Mouse (Mus musculus) C2C12 (cell line): ENCODE data around the gene Phactr1. TPM values are rescaled to one million over a fixed set of nuclear protein-coding genes. Genes with fewer than 3 reads are reported as not detected.
A peak's percentile ranks its signal among the peaks of the same experiment; 100 is the strongest.

ENCODE experiments used
- H3K27me3 ChIP-seq: one replicate; pipeline ENCODE4 v1.6.1; 2011; ENCODE audit not compliant: control insufficient read depth, insufficient read depth, insufficient read length
- H3K36me3 ChIP-seq: one replicate; pipeline ENCODE4 v1.6.1; 2011; ENCODE audit not compliant: control insufficient read depth, insufficient read depth
- H3K4me3 ChIP-seq: one replicate; pipeline ENCODE4 v1.5.1; 2011; ENCODE audit warnings: mild to moderate bottlenecking, control low read depth; ENCODE audit not compliant: poor library complexity, insufficient read depth, severe bottlenecking
- H3K79me2 ChIP-seq: one replicate; pipeline ENCODE4 v1.6.1; 2011; ENCODE audit not compliant: control insufficient read depth, insufficient read depth
- H3K79me3 ChIP-seq: one replicate; pipeline ENCODE4 v1.6.1; 2011; ENCODE audit warnings: low read depth, control low read depth
- H3ac ChIP-seq: one replicate; pipeline ENCODE3; 2011; ENCODE audit warnings: low read depth; ENCODE audit not compliant: control insufficient read depth, insufficient read length
- CEBPB ChIP-seq: IDR thresholded peaks from one replicate; pipeline ENCODE4 v1.6.1; 2011; ENCODE audit warnings: low read depth, mild to moderate bottlenecking, control low read depth, moderate library complexity
- CTCF ChIP-seq: IDR thresholded peaks from one replicate; pipeline ENCODE4 v1.5.1; 2011; ENCODE audit not compliant: control insufficient read depth, insufficient read depth, insufficient read length
- FOSL1 ChIP-seq: IDR thresholded peaks from one replicate; pipeline ENCODE4 v1.8.0; 2011; ENCODE audit warnings: mild to moderate bottlenecking, low read length; ENCODE audit not compliant: poor library complexity, insufficient read depth, severe bottlenecking
- MAX ChIP-seq: IDR thresholded peaks from one replicate; pipeline ENCODE4 v1.6.1; 2011; ENCODE audit warnings: mild to moderate bottlenecking, control low read depth
- MYOD1 ChIP-seq: IDR thresholded peaks from one replicate; pipeline ENCODE4 v1.6.1; 2011; ENCODE audit warnings: low read depth; ENCODE audit not compliant: control insufficient read depth, insufficient read length
- MYOG ChIP-seq: IDR thresholded peaks from one replicate; pipeline ENCODE4 v1.6.1; 2011; ENCODE audit not compliant: control insufficient read depth, insufficient read length; ENCODE audit errors: extremely low read depth
- USF1 ChIP-seq: IDR thresholded peaks from one replicate; pipeline ENCODE4 v1.6.1; 2011; ENCODE audit warnings: low read depth, mild to moderate bottlenecking, control low read depth, moderate library complexity
- polyA plus RNA-seq: library from polyadenylated mRNA; unstranded; fragments of >200 nt; fragmentation: generic; extraction: Trizol; gene quantifications from one replicate; pipeline ENCODE4 v1.2.1, GENCODE M21; 2012; ENCODE audit warnings: missing spikeins

The Phactr1 gene
- polyA plus RNA-seq, 1 experiment, result 0.05 TPM

DNA sequence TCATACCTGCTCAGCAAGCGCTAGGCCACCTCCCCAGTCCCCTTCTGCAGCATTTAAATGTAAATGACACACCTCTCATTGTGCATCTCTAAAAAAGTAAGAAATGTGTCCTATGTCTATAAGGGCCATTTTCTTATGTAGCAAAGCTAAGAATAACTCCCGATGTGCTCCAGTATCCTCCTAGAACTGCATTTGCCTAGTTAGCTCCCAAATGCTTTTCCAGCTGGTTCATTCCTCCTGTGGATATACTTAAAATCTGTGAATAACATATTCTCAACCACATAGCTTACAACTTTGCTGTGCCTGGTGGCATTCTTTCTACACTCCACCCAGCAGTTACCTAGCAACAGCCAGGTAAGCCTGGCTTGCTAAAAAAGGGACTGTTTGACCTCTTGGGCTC lies 349.8 kb downstream of the Phactr1 start:
- Histone ChIP-seq H3K4me3 (no peak overlapping the region), H3K79me2 (no peaks in the 10 kb centered on the region), H3K79me3 (no peaks in the 10 kb centered on the region), H3K27me3 (no peaks in the 10 kb centered on the region), H3K36me3 (no peaks in the 10 kb centered on the region), H3ac (no peak overlapping the region)
- no peak for TF ChIP-seq MYOG

DNA sequence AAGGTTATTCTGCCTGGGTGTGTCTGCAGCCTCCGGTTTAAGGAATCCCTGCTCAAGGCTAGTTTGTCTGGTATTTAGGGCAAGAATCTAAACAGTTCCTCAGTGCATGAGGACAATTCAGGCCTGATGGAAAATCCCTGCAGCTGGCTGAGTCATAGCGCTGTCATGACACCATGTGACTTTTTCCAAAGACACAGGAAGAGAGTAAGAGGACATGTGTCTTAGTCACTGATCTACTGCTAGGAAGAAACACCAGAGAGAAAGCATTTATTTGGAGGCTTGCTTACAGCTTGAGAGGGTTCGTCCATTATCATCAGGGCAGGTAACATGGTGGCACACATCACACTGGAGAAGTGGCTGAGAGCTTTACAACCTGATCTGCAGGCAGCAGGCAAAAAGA lies 352.0 kb downstream of the Phactr1 start:
- Histone ChIP-seq H3K4me3 (no peak overlapping the region), H3K79me2 (no peaks in the 10 kb centered on the region), H3K27me3 (no peaks in the 10 kb centered on the region)

DNA sequence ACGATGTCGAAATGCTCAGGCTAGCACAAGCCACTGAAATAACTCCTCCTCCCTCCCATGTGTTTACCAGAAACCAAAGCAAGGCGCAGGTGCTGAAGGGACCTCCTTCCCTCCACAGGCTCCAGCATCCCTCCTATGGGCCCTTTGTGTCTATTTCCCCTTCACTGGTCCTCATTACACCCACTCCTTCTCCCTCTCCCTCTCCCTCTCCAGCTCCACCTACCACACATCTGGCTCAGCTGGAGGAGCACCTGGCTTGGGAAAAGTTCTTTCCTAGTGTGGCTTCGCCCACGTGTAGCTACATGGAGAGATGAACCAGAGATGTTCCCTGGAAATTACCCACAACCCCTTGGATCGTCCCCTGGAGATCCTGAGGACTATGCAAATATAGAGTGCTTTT lies 356.1 kb downstream of the Phactr1 start:
- H3K79me3 ChIP-seq, result no peaks in the 10 kb centered on the region
- TF ChIP-seq MYOD1 (no peak), MYOG (no peak), MAX (no peak), CTCF (no peak), FOSL1 (no peak), CEBPB (no peak), USF1 (no peak)
- no peak overlapping the region for H3K4me3 ChIP-seq
- no peaks in the 10 kb centered on the region for H3K36me3 ChIP-seq
- H3K27me3 ChIP-seq, result no peaks in the 10 kb centered on the region
- no peaks in the 10 kb centered on the region for H3K79me2 ChIP-seq
- no peak overlapping the region for H3ac ChIP-seq

More for the DNA sequence above, 352.0 kb downstream of the Phactr1 start:
- Histone ChIP-seq H3K36me3 (no peaks in the 10 kb centered on the region), H3ac (no peak overlapping the region), H3K79me3 (no peaks in the 10 kb centered on the region)
- TF ChIP-seq MYOG (no peak), MYOD1 (no peak), CEBPB (no peak), USF1 (peak; percentile 94), MAX (no peak), FOSL1 (peak; percentile 78), CTCF (no peak)

DNA sequence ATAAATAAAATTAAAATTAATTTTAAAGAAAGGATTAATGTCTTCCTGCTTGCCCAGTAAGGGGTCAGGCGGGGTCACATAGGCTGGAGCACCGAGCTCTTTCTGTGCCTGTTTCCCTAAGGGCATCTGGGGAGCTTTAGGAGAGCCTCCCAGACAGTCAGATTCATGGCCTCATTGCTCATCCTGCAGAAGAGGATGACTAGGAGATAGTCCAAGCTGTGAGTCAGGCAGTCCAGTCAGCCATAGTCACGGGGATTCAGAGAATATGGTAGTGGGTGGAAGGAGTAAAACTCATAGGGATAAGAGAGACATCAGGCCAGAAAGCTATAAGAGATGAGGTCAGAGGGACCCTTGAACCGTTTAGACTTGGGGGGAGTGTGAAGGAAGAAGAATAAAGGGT lies 362.3 kb downstream of the Phactr1 start:
- Histone ChIP-seq H3K79me2 (no peaks in the 10 kb centered on the region), H3K36me3 (no peaks in the 10 kb centered on the region), H3K27me3 (no peaks in the 10 kb centered on the region), H3K79me3 (no peaks in the 10 kb centered on the region), H3K4me3 (no peak overlapping the region), H3ac (no peak overlapping the region)
- TF ChIP-seq CTCF (no peak), MYOD1 (no peak)

DNA sequence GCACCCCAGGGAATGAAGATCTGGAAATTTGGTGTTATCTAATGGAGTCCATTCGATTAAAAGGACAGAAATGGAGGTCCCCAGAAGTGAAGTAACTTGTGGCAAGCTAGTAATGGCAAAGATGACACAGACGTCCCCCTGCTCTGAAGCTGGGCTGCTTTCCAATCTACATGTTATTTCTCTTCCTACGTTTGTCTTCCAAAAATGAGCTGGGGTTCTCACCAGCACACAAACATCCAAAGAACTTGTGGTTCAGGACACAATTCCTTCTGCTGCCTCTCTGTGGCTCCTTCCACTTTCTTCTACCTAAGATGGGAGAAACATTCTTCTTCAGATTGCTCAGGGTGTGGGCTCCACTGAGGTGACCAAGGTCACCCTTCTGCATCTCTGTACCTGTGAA lies 368.1 kb downstream of the Phactr1 start:
- no peaks in the 10 kb centered on the region for H3K27me3 ChIP-seq
- no peak overlapping the region for H3K4me3 ChIP-seq
- H3K79me3 ChIP-seq, result no peaks in the 10 kb centered on the region
- no peaks in the 10 kb centered on the region for H3K79me2 ChIP-seq
- TF ChIP-seq CEBPB, result no peak
- no peak for TF ChIP-seq CTCF
- no peak for TF ChIP-seq MYOG
- no peak for TF ChIP-seq MAX
- no peak for TF ChIP-seq MYOD1
- no peak for TF ChIP-seq USF1
- no peak for TF ChIP-seq FOSL1
- H3ac ChIP-seq, result no peak overlapping the region
- H3K36me3 ChIP-seq, result no peaks in the 10 kb centered on the region

DNA sequence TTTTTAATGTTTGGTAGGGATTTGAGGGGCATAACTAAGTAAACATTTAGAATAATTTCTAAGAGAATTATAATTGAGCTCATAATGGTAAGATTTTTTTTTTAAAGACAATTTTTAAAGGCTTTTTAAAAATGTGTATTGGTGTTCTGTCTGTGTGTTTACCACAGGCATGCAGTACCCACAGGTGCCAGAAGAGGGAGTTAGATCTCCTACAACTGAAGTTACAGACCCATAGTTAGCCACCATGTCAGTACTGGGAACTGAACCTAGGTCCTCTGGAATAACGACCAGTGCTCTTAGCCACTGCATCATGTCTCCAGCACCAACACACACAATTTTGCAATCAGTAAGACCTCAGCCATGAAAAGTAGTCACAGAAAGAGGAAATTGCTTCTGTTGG lies 372.8 kb downstream of the Phactr1 start:
- Histone ChIP-seq H3ac (no peak overlapping the region), H3K79me3 (no peaks in the 10 kb centered on the region), H3K27me3 (no peaks in the 10 kb centered on the region), H3K4me3 (no peak overlapping the region), H3K36me3 (no peaks in the 10 kb centered on the region), H3K79me2 (no peaks in the 10 kb centered on the region)
- TF ChIP-seq MAX, result no peak
- no peak for TF ChIP-seq USF1
- no peak for TF ChIP-seq MYOD1
- TF ChIP-seq FOSL1, result no peak
